Mouse (Mus musculus): ENCODE data around the gene Gm43191. TPM values are rescaled to one million over a fixed set of nuclear protein-coding genes. Genes with fewer than 3 reads are reported as not detected.

Gene Gm43191
- polyA plus RNA-seq, 1 experiment from 2014 or later: not detected

- Histone ChIP-seq H3K9me3 (no peaks in the 10 kb centered on the region), H3K4me2 (no peak overlapping the region), H3K27ac (no peak overlapping the region), H3K4me1 (no peaks in the 10 kb centered on the region), H3K36me3 (replicated peaks) (no peaks in the 10 kb centered on the region; the same call in none of the 2 replicates), H3K9ac (no peak overlapping the region), H3K4me3 (replicated peaks) (no peak overlapping the region), H3K27me3 (no peaks in the 10 kb centered on the region)
- 93% methylated on average over 5 of the region's 5 CpGs for WGBS
- no peak for ATAC-seq (ENCODE audit: low FRiP score)
These were observed 79.3 kb downstream of the Gm43191 start for GRCm38 (mm10) chr3:116601781-116602180.

- no peak overlapping the region for H3K27ac ChIP-seq
- no peaks in the 10 kb centered on the region for H3K9me3 ChIP-seq
- H3K4me3 ChIP-seq (replicated peaks): no peak overlapping the region
- H3K36me3 ChIP-seq (replicated peaks): no peaks in the 10 kb centered on the region; the same call in none of the 2 replicates
- WGBS: 93% methylated on average over 5 of the region's 5 CpGs
- no peak overlapping the region for H3K9ac ChIP-seq
- H3K27me3 ChIP-seq: no peaks in the 10 kb centered on the region
- H3K4me2 ChIP-seq: no peak overlapping the region
- H3K4me1 ChIP-seq: peaks cover 1% of the 10 kb centered on the region
- ATAC-seq (ENCODE audit: low FRiP score): no peak
These were observed 80.1 kb downstream of the Gm43191 start for GRCm38 (mm10) chr3:116601005-116601404.

- Histone ChIP-seq H3K27ac (no peak overlapping the region), H3K4me2 (no peak overlapping the region), H3K4me3 (replicated peaks) (no peak overlapping the region), H3K9ac (no peak overlapping the region), H3K36me3 (replicated peaks) (no peaks in the 10 kb centered on the region; the same call in 1 of the 2 replicates), H3K9me3 (no peaks in the 10 kb centered on the region), H3K4me1 (peaks cover 6% of the 10 kb centered on the region), H3K27me3 (no peaks in the 10 kb centered on the region)
- WGBS: 91% methylated on average over 2 of the region's 2 CpGs
- no peak for ATAC-seq (ENCODE audit: low FRiP score)
These were observed 81.4 kb downstream of the Gm43191 start for GRCm38 (mm10) chr3:116599705-116600104.

GRCm38 (mm10) chr3:116595603-116595991 lies 85.5 kb downstream of the Gm43191 start:
- H3K9ac ChIP-seq: peak overlapping the region; percentile 79
- peak overlapping the region; percentile 84 for H3K4me3 ChIP-seq (replicated peaks)
- H3K27me3 ChIP-seq: no peaks in the 10 kb centered on the region
- peak overlapping the region; percentile 70 for H3K4me2 ChIP-seq
- no peak for ATAC-seq (ENCODE audit: low FRiP score)
- peaks cover 12% of the 10 kb centered on the region for H3K4me1 ChIP-seq
- no peak overlapping the region for H3K27ac ChIP-seq
- H3K36me3 ChIP-seq (replicated peaks): peaks cover 13% of the 10 kb centered on the region
- H3K9me3 ChIP-seq: no peaks in the 10 kb centered on the region
- 10% methylated on average over 10 of the region's 10 CpGs for WGBS

- WGBS: under 1% methylated on average over 65 of the region's 65 CpGs
- peak; percentile 98 for ATAC-seq (ENCODE audit: low FRiP score)
These were observed 86.1 kb downstream of the Gm43191 start, which contains the start of gene Sass6 for GRCm38 (mm10) chr3:116594728-116595602. TSS of gene Sass6 (plus strand) at chr3:116594982.

GRCm38 (mm10) chr3:116594076-116594727 lies 86.9 kb downstream of the Gm43191 start:
- Histone ChIP-seq H3K9me3 (no peaks in the 10 kb centered on the region), H3K36me3 (replicated peaks) (peaks cover 27% of the 10 kb centered on the region), H3K27ac (peak overlapping the region; percentile 85), H3K4me2 (peak overlapping the region; percentile 53), H3K27me3 (no peaks in the 10 kb centered on the region), H3K4me1 (peaks cover 12% of the 10 kb centered on the region), H3K4me3 (replicated peaks) (peak overlapping the region; percentile 84), H3K9ac (peak overlapping the region; percentile 79)
- peak; percentile 75 for ATAC-seq (ENCODE audit: low FRiP score)
- WGBS: 2% methylated on average over 21 of the region's 22 CpGs

More at GRCm38 (mm10) chr3:116594728-116595602, 86.1 kb downstream of the Gm43191 start, which contains the start of gene Sass6:
- Histone ChIP-seq H3K36me3 (replicated peaks) (peaks cover 19% of the 10 kb centered on the region), H3K4me1 (peaks cover 12% of the 10 kb centered on the region), H3K4me2 (peak within 1 kb of the TSS; percentile 70), H3K27ac (peak within 1 kb of the TSS; percentile 85), H3K4me3 (replicated peaks) (peak within 1 kb of the TSS; percentile 84), H3K9me3 (no peaks in the 10 kb centered on the region), H3K27me3 (no peaks in the 10 kb centered on the region), H3K9ac (peak within 1 kb of the TSS; percentile 79)

Other genes with a start within 250 kb of the Gm43191 start
- gene Rtca, start 173.1 kb downstream of the Gm43191 start, polyA plus RNA-seq (2016; fragmentation: Nextera tagmentation; extraction: Ambion mirVana): 108 TPM in 2 replicates
- 12.6 and 13.0 TPM in 2 replicates for gene Dbt, start 168.2 kb downstream of the Gm43191 start, polyA plus RNA-seq (2016; fragmentation: Nextera tagmentation; extraction: Ambion mirVana)
- gene Lrrc39, start 118.3 kb downstream of the Gm43191 start, polyA plus RNA-seq (2016; fragmentation: Nextera tagmentation; extraction: Ambion mirVana): 0.47 and 0.70 TPM in 2 replicates
- 36.0 and 37.1 TPM in 2 replicates for gene Sass6, start 86.3 kb downstream of the Gm43191 start, polyA plus RNA-seq (2016; fragmentation: Nextera tagmentation; extraction: Ambion mirVana)
- 28.5 and 30.7 TPM in 2 replicates for gene Trmt13, start 66.7 kb downstream of the Gm43191 start, polyA plus RNA-seq (2016; fragmentation: Nextera tagmentation; extraction: Ambion mirVana)
- gene Mfsd14a, start 18.6 kb downstream of the Gm43191 start, polyA plus RNA-seq (2016; fragmentation: Nextera tagmentation; extraction: Ambion mirVana): 77.6 and 79.3 TPM in 2 replicates
- gene Slc35a3, start 31.6 kb upstream of the Gm43191 start, polyA plus RNA-seq (2016; fragmentation: Nextera tagmentation; extraction: Ambion mirVana): 8.0 and 10.2 TPM in 2 replicates
- gene Agl, start 126.9 kb upstream of the Gm43191 start, polyA plus RNA-seq (2016; fragmentation: Nextera tagmentation; extraction: Ambion mirVana): 15.9 and 16.3 TPM in 2 replicates
- 6.3 and 6.5 TPM in 2 replicates for gene Frrs1, start 178.2 kb upstream of the Gm43191 start, polyA plus RNA-seq (2016; fragmentation: Nextera tagmentation; extraction: Ambion mirVana)